Mouse (Mus musculus) midbrain, embryonic 12.5 days (tissue): ENCODE data around the gene Spocd1. TPM values are rescaled to one million over a fixed set of nuclear protein-coding genes. Genes with fewer than 3 reads are reported as not detected.

ENCODE experiments used
- ATAC-seq: fragments of 200-750 bp; cut with Nextera tagmentation; 2 replicates; pipeline ENCODE4 v1.8.0; 2017; ENCODE audit warnings: low read depth, moderate TSS enrichment, moderate library complexity; ENCODE audit not compliant: low FRiP score
- H3K27ac ChIP-seq: fragments of 300-500 bp; sonication (generic); replicated peaks from 2 replicates; pipeline ENCODE4 v1.5.1; 2016; ENCODE audit warnings: mild to moderate bottlenecking
- H3K27me3 ChIP-seq: fragments of 300-500 bp; sonication (generic); 2 replicates; pipeline ENCODE4 v1.6.1; 2016; ENCODE audit warnings: mild to moderate bottlenecking
- H3K36me3 ChIP-seq: fragments of 300-500 bp; sonication (generic); 2 replicates; pipeline ENCODE4 v1.6.1; 2016
- H3K4me1 ChIP-seq: fragments of 300-500 bp; sonication (generic); 2 replicates; pipeline ENCODE4 v1.6.1; 2016
- H3K4me2 ChIP-seq: fragments of 300-500 bp; sonication (generic); replicated peaks from 2 replicates; pipeline ENCODE4 v1.6.1; 2016; ENCODE audit warnings: mild to moderate bottlenecking, moderate library complexity
- H3K4me3 ChIP-seq: fragments of 300-500 bp; sonication (generic); 2 replicates; pipeline ENCODE4 v1.5.1; 2016; ENCODE audit warnings: mild to moderate bottlenecking
- H3K9ac ChIP-seq: fragments of 300-500 bp; sonication (generic); replicated peaks from 2 replicates; pipeline ENCODE4 v1.6.1; 2016; ENCODE audit warnings: mild to moderate bottlenecking, moderate library complexity
- H3K9me3 ChIP-seq: fragments of 300-500 bp; sonication (generic); 2 replicates; pipeline ENCODE4 v1.6.1; 2016; ENCODE audit warnings: mild to moderate bottlenecking
- WGBS: fragments of 180-500 bp; shearing (Covaris S2); methylation state at CpG from one replicate; pipeline ENCODE4 v1.1.7; 2016; 5-methylcytosine and 5-hydroxymethylcytosine counted together
- polyA plus RNA-seq: library from polyadenylated mRNA; unstranded; fragments of >200 nt; fragmentation: Nextera tagmentation; extraction: Ambion mirVana; gene quantifications from 2 replicates; pipeline ENCODE4 v1.2.1, GENCODE M21; 2016

The Spocd1 gene
- polyA plus RNA-seq, 1 experiment from 2014 or later, result not detected

DNA sequence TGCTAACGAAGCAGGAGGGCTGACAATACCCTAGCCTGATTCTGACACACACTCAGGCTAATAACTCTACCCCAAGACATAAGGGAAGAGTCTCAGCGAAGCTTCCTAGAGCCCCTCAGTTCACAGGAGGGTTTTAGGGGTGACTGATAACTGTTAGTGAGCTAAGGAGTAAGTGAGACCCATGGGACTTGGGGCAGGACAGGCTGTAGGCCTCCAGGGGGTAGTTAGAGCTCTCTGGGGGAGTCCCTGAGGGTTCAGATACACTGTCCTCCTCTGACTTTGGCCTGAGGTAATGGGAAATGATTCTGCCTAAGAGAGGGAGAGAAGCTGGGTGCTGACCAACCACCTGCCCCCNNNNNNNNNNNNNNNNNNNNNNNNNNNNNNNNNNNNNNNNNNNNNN lies 25.5 kb downstream of the Spocd1 start:
- Histone ChIP-seq H3K27ac (no peak overlapping the region), H3K27me3 (peaks cover 26% of the 10 kb centered on the region), H3K4me1 (peaks cover 3% of the 10 kb centered on the region), H3K9me3 (no peaks in the 10 kb centered on the region), H3K4me3 (no peak overlapping the region), H3K36me3 (no peaks in the 10 kb centered on the region), H3K9ac (no peak overlapping the region), H3K4me2 (no peak overlapping the region)
- no peak for ATAC-seq
- 60% methylated on average over 2 of the region's 2 CpGs for WGBS

DNA sequence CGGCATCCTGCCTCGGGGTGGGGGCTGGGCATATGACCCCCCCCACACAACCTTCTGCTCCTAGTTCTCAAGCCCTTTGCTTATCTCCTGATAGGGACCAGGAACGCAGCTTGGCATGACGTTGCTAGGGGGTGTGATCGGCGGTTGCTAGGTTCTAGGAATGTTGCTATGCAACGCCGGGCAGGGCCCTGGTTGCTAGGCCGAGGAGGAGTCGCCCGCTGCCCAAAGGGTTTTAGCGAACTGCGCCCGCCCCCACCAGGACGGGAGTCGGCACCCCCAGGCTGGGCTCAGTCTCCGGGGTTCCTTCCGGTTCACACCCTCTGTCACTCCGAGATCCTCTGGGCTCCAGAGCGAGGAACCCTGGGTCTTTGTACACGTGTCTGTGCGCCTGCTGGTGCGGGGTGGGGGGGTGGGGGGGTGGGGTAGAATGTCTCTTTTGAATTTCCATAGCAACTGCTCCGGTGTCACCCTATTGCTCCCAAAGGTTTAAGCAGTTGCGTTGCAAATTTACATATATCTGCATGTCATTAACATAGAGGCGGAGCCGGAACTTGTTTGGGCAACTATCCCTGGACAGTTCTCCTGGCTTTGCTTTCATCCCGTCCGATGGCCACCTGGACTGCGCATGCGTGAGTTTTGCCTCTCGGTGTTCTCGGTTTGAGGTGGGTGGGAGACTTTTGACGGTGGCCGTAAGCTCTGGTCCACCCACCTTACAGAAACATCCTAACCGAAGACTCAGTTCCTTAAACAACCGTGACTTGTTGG lies 31.3 kb downstream of the Spocd1 start:
- Histone ChIP-seq H3K9me3 (no peaks in the 10 kb centered on the region), H3K27me3 (peaks cover 38% of the 10 kb centered on the region), H3K4me2 (peak overlapping the region; percentile 95), H3K9ac (peak overlapping the region; percentile 37; the same call in 1 of the 2 replicates), H3K27ac (peak overlapping the region; percentile 87), H3K4me3 (peak overlapping the region; percentile 44), H3K4me1 (peaks cover 32% of the 10 kb centered on the region), H3K36me3 (no peaks in the 10 kb centered on the region)
- peak; percentile 87 for ATAC-seq
- 1% methylated on average over 37 of the region's 37 CpGs for WGBS

DNA sequence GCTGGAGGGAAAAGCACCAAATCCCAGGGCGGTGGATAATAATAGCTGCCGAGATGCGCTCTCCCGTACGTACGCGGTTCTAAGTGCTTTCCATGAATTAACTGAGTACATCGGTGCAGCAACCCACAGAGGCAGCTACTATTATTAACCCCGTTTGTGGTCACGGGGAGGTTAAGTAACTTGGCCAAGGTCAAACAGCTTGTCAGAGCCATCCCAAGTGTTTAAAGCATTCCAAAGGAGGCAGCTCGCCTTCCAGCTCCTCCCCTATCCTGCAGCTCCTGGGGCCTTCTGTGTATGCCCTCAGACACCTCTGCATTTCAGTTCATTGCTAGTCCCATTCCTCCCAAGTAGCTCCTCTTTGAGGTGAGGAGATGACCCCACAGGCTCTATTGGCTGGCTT lies 36.2 kb downstream of the Spocd1 start:
- peak overlapping the region; percentile 86; the same call in 1 of the 2 replicates for H3K27ac ChIP-seq
- 59% methylated on average over 11 of the region's 11 CpGs for WGBS
- no peak overlapping the region for H3K9ac ChIP-seq
- H3K36me3 ChIP-seq, result no peaks in the 10 kb centered on the region
- H3K4me2 ChIP-seq, result no peak overlapping the region
- no peak for ATAC-seq
- H3K27me3 ChIP-seq, result peaks cover 34% of the 10 kb centered on the region; the same call in 1 of the 2 replicates
- H3K9me3 ChIP-seq, result no peaks in the 10 kb centered on the region
- no peak overlapping the region for H3K4me3 ChIP-seq
- peaks cover 61% of the 10 kb centered on the region for H3K4me1 ChIP-seq

DNA sequence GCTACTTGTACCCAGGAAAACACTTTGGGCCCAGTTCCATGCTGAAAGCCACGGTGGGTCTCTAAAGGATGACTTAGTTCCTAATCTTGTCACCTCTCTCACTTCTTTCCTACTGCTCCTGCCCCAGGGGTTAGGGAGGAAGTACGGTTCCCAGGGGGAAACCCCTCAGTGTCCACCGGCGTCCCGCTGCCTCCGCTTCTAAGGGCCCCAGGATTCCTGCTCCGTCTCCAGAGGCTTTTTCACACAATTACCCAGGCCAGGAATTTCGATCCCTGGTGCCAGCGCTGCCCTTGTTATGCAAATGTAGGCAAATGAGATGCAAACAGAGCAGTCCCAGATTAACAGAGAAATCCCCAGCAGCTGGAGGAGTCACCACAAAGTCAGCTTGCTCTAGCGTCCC lies 37.2 kb downstream of the Spocd1 start:
- Histone ChIP-seq H3K9me3 (no peaks in the 10 kb centered on the region), H3K4me3 (no peak overlapping the region; the same call in 1 of the 2 replicates), H3K4me1 (peaks cover 55% of the 10 kb centered on the region), H3K27me3 (peaks cover 33% of the 10 kb centered on the region; the same call in 1 of the 2 replicates), H3K9ac (no peak overlapping the region), H3K4me2 (peak overlapping the region; percentile 30), H3K36me3 (no peaks in the 10 kb centered on the region), H3K27ac (peak overlapping the region; percentile 86)
- WGBS, result 3% methylated on average over 10 of the region's 10 CpGs
- no peak for ATAC-seq

DNA sequence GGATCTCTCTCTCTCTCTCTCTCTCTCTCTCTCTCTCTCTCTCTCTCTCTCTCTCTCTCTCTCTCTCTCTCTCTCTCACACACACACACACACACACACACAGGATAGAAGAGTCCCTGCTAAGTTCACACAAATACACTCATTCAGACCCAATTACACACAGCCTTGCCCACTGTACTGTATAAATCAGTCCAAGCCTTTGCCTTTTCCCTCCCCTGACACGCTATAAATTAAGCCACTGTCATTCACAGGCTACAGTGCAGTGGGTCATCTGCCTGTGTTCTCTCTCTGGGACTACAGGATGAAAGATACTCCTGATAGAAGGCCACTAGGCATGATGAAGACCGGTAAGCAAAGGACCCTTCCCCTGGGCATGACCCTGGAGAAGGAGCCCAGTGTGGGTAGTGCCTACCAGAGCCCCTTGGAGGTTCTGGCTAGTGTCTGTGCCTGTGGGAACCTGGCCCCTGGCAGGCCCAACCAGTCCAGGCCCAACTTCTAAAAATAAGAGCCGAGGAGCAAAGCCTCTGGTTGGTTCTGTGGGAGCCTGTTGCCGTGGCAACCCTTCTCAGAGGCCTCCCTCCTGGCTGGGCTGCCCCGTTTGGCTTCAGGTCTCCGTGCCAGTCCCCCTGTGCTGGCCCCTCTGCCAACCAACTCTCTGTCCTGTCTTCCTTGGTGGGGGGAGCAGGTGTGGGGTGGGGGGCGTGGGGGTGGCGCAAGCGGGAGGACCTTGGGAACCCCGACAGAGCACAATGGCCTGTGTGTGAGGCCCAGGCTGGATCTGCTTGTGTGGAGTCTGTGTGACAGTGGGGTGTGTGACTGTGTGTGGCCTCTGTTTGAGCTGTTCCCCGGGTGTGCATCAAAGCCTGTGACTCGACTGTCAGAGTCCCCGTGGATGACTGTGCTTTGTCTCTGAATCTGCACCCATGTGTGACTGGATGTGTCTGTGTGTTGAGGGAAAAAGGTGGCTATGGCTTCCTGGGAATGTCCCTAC lies 38.3 kb downstream of the Spocd1 start:
- peaks cover 55% of the 10 kb centered on the region for H3K4me1 ChIP-seq
- WGBS, result 18% methylated on average over 13 of the region's 13 CpGs
- ATAC-seq, result peak; percentile 78

DNA sequence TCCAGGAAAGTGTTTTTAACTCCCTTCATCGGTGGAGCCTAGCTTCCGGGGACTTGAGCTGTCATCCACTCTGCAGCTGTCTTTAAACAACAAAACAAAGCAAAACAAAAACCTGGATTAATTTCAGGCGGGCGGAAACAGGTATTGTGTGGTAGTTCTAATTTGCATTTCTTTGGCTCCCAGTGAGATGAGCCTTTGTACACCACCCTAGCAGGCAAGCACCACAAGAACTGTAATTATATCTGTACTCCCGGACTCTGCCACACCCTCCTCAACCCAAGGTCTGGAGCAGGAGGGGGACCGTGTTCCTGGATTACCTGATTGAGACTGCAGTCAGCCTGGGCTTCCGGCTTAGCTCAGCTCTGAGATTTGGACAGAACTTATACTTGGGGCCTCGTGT lies 41.1 kb downstream of the Spocd1 start:
- H3K9ac ChIP-seq, result no peak overlapping the region
- 26% methylated on average over 8 of the region's 8 CpGs for WGBS
- no peaks in the 10 kb centered on the region for H3K9me3 ChIP-seq

More for the DNA sequence above, 38.3 kb downstream of the Spocd1 start:
- no peaks in the 10 kb centered on the region for H3K36me3 ChIP-seq
- H3K4me2 ChIP-seq, result peak overlapping the region; percentile 40
- H3K9me3 ChIP-seq, result no peaks in the 10 kb centered on the region
- peak overlapping the region; percentile 7 for H3K9ac ChIP-seq
- H3K4me3 ChIP-seq, result no peak overlapping the region
- H3K27me3 ChIP-seq, result peaks cover 33% of the 10 kb centered on the region
- H3K27ac ChIP-seq, result peak overlapping the region; percentile 86

DNA sequence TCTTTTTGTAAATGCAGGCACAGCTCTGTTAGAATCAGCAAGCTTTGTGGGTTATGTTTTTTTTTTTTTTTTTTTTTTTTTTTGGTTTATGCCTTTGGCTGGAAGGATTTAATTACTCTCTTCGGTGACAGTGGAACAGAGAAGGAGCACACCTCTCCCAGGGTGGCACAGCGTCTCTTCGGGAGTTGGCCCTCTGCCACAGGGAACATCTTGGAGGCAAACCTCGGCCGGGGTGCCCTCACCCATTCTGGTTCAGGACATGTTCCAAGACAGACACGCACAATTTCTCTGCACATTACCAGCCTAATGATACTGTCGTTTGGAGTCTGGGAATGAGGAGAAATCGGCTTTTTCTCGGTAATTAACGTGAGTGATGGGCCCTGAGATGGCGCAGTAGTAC lies 41.8 kb downstream of the Spocd1 start:
- no peak overlapping the region for H3K9ac ChIP-seq
- 87% methylated on average over 11 of the region's 11 CpGs for WGBS
- H3K4me1 ChIP-seq, result peaks cover 44% of the 10 kb centered on the region
- H3K4me3 ChIP-seq, result no peak overlapping the region
- no peaks in the 10 kb centered on the region for H3K36me3 ChIP-seq
- no peak for ATAC-seq
- peaks cover 41% of the 10 kb centered on the region for H3K27me3 ChIP-seq
- H3K27ac ChIP-seq, result no peak overlapping the region; the same call in 1 of the 2 replicates
- H3K4me2 ChIP-seq, result no peak overlapping the region
- H3K9me3 ChIP-seq, result no peaks in the 10 kb centered on the region

More for the DNA sequence above, 41.1 kb downstream of the Spocd1 start:
- H3K27me3 ChIP-seq, result peaks cover 41% of the 10 kb centered on the region
- ATAC-seq, result no peak
- peaks cover 48% of the 10 kb centered on the region for H3K4me1 ChIP-seq
- H3K36me3 ChIP-seq, result no peaks in the 10 kb centered on the region
- H3K27ac ChIP-seq, result no peak overlapping the region; the same call in 1 of the 2 replicates
- H3K4me2 ChIP-seq, result no peak overlapping the region
- H3K4me3 ChIP-seq, result no peak overlapping the region

DNA sequence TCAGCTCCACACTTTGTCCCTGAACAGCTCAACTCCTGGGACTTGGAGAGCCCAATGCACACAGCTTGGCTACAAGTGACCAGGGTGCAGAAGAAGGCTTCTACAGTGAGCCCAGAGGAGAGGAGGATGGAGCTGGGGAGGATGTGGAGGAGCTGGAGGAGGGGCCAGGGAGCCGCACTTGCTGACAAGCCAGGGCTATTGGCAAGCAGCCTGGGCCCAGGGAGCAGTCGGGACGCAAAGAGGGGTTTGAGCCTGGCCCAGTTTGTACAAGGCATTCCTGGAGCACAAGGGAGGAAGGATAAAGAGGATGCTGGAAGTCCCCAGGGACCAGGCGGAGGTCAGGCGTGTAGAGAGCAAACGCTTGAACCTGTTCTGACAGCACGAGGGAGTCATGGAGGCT lies 42.9 kb downstream of the Spocd1 start:
- H3K9me3 ChIP-seq, result no peaks in the 10 kb centered on the region
- H3K4me2 ChIP-seq, result no peak overlapping the region
- H3K4me3 ChIP-seq, result no peak overlapping the region
- ATAC-seq, result no peak
- WGBS, result 44% methylated on average over 7 of the region's 7 CpGs
- H3K27ac ChIP-seq, result no peak overlapping the region
- H3K36me3 ChIP-seq, result no peaks in the 10 kb centered on the region
- H3K4me1 ChIP-seq, result peaks cover 33% of the 10 kb centered on the region
- H3K9ac ChIP-seq, result no peak overlapping the region
- peaks cover 39% of the 10 kb centered on the region for H3K27me3 ChIP-seq

DNA sequence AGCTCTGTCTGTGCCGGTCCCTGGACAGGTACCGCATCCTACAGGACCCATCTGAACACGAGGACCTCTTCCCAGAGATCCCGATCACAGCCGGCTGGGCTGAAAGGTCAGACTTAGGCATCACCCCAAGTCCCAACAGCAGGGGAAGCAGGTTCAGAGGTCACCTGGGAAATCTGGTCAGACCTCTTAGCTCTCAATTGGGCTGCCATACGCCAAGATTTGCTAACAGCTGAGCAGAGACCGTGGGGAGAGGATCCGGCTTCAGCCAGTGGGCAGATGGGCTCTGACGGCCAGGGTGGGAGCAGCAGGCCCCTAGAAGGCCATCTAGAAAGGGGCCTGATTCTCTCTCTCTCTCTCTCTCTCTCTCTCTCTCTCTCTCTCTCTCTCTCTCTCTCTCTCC lies 45.2 kb downstream of the Spocd1 start:
- 60% methylated on average over 8 of the region's 9 CpGs for WGBS
- Histone ChIP-seq H3K4me3 (no peak overlapping the region), H3K9ac (no peak overlapping the region), H3K27ac (no peak overlapping the region), H3K4me2 (no peak overlapping the region), H3K36me3 (no peaks in the 10 kb centered on the region), H3K9me3 (no peaks in the 10 kb centered on the region), H3K4me1 (peaks cover 24% of the 10 kb centered on the region), H3K27me3 (peaks cover 30% of the 10 kb centered on the region)
- ATAC-seq, result no peak

DNA sequence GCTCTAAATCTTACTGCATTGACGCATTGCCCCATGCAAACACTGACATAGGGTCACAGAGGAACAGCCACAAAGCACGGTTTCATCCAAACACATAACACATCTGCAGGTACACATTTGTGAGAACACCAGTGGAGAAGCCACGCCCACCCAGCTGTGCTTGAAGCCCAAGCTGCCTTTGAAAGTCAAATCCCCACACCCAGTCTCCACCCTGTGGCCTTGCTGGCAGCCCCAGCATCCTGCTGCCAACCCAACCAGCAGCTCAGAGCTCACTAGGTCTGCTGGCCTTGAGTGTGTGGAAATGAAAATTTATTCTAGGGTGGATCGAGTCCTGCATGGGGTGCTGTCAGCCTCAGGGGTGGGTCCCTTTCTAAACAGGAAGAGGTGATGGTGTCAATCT lies 48.2 kb downstream of the Spocd1 start:
- 73% methylated on average over 4 of the region's 4 CpGs for WGBS
- Histone ChIP-seq H3K4me3 (no peak overlapping the region), H3K9ac (no peak overlapping the region), H3K27ac (no peak overlapping the region), H3K27me3 (peaks cover 30% of the 10 kb centered on the region), H3K9me3 (no peaks in the 10 kb centered on the region), H3K4me1 (peaks cover 21% of the 10 kb centered on the region), H3K4me2 (no peak overlapping the region), H3K36me3 (no peaks in the 10 kb centered on the region)
- no peak for ATAC-seq

DNA sequence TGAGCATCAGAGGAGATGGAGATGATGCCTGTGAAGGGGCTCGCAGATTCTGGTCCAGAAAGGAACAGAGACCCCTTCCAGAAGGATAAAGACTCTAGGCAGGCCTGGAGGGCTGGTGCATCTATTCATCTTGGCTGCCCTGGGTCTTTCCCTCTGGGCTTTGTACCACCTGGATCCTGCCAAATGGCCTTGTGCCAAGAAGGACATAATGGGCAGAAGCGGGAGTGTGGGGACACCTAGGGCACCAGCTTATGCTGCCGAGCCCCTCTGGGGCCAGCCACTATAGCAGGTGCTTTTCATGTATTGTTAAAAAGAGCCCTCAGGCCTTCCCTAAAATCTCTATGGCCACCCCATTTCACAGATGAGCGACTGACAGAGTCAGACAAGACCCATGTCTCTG lies 49.2 kb downstream of the Spocd1 start:
- Histone ChIP-seq H3K36me3 (no peaks in the 10 kb centered on the region), H3K27ac (no peak overlapping the region), H3K9ac (no peak overlapping the region), H3K27me3 (peaks cover 33% of the 10 kb centered on the region), H3K4me3 (no peak overlapping the region), H3K9me3 (no peaks in the 10 kb centered on the region), H3K4me1 (peaks cover 31% of the 10 kb centered on the region), H3K4me2 (no peak overlapping the region)
- 70% methylated on average over 4 of the region's 4 CpGs for WGBS
- no peak for ATAC-seq

DNA sequence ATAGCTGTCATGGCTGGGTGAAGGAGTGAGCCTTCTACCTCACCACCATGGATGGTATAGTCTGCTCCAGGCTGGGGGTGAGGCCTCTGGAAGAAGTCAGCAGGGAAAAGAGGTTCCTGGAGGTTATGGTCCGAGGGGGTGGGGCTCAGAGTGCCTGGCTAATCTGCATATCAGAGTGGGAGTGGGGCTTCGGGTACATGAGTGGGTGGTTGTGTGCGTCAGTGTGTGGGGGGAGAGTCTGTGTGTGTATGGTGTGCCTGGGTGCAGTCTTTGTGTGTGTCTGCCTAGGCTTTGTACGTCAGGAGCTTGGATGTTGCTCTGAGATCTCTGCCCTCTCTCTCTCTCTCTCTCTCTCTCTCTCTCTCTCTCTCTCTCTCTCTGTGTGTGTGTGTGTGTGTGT lies 49.9 kb downstream of the Spocd1 start:
- Histone ChIP-seq H3K4me1 (peaks cover 38% of the 10 kb centered on the region), H3K9ac (no peak overlapping the region), H3K9me3 (no peaks in the 10 kb centered on the region), H3K4me2 (no peak overlapping the region), H3K4me3 (no peak overlapping the region), H3K36me3 (no peaks in the 10 kb centered on the region), H3K27ac (no peak overlapping the region), H3K27me3 (peaks cover 37% of the 10 kb centered on the region)
- ATAC-seq, result no peak
- WGBS, result 70% methylated on average over 4 of the region's 4 CpGs
